Mouse (Mus musculus): Measurements from ENCODE around the gene Barhl2.

GRCm38 (mm10) chr5:106453886-106454321 lies 4.1 kb downstream of the Barhl2 start:
- no peak for TF ChIP-seq GATA1 (IDR thresholded peaks at IDR 0.05; ENCODE audit: borderline replicate concordance, low read length)
- no peak for TF ChIP-seq FLI1 (IDR thresholded peaks at IDR 0.05; ENCODE audit: low read length)
